Mouse (Mus musculus) embryonic fibroblast, embryonic 13.5 days (primary cell): ENCODE results near the gene Zfp787. TPM values are rescaled to one million over a fixed set of nuclear protein-coding genes. Genes with fewer than 3 reads are reported as not detected.
"Not testable (repeated sequence)": the region's sequence is repeated elsewhere in the genome, so short reads cannot be mapped to it uniquely, and the experiment has no call there.

Experiments used
- H3K27ac ChIP-seq: 2 replicates; pipeline ENCODE4 v1.5.1; 2012; ENCODE audit warnings: low read length, control low read depth, inconsistent platforms; ENCODE audit not compliant: insufficient read depth
- H3K4me1 ChIP-seq: 2 replicates; pipeline ENCODE4 v1.6.1; 2011; ENCODE audit warnings: low read length; ENCODE audit not compliant: control insufficient read depth, insufficient read depth
- H3K4me3 ChIP-seq: 2 replicates; pipeline ENCODE4 v1.5.1; 2011; ENCODE audit warnings: mild to moderate bottlenecking, control low read depth, low read length; ENCODE audit not compliant: insufficient read depth
- CTCF ChIP-seq: IDR thresholded peaks from 2 replicates; pipeline ENCODE4 v1.5.1; 2011; ENCODE audit warnings: mild to moderate bottlenecking, control low read depth, low read length, moderate library complexity, borderline replicate concordance; ENCODE audit not compliant: insufficient read depth
- POLR2A ChIP-seq: IDR thresholded peaks from 2 replicates; pipeline ENCODE4 v1.6.1; 2011; ENCODE audit warnings: low read depth, mild to moderate bottlenecking, control low read depth, low read length, moderate library complexity
- polyA plus RNA-seq: library from polyadenylated mRNA; stranded (reverse); fragments of >200 nt; gene quantifications from 2 replicates; pipeline ENCODE4 v1.2.4, GENCODE M21; 2011; ENCODE audit warnings: low read depth; ENCODE audit not compliant: missing spikeins, insufficient read length

Zfp787 gene
- polyA plus RNA-seq, 1 experiment, result 14.2 TPM

DNA sequence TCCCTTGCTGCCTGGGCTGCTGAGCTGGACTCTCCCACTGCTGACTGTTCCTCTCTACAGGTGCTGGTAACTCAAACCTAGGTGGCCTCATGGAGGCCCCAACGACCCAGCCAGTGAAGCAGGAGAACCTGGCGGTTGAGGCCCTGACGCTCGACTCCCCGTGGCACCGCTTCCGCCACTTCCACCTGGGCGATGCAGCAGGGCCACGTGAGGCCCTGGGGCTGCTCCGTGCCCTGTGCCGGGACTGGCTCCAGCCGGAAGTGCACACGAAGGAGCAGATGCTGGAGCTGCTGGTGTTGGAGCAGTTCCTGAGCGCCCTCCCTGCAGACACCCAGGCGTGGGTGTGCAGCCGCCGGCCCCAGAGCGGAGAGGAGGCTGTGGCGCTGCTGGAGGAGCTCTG, 28.0 kb upstream of the Zfp787 start:
- Histone ChIP-seq H3K4me3 (no peak overlapping the region), H3K4me1 (peaks cover 4% of the 10 kb centered on the region; the same call in 1 of the 2 replicates), H3K27ac (no peak overlapping the region)
- TF ChIP-seq CTCF (no peak), POLR2A (no peak)

DNA sequence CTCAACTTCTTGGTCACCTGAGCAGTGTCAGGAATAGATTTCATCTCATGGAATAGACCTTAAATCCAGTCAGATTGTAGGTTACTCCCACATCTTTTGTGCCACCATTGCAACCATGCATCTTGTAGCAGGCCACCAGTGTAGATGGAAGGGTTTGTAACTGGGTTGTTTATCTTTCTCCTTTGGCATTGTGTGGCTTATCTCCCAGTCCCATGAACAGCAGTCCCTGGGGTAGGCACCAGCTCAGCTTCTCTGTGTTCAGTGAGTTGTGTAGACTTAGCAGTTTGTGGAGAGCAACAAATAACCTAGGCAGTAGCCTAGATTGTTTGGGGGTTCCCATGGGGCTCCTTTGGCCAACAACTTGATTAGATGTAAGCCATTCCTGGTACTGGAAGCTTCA, 27.1 kb upstream of the Zfp787 start:
- no peak overlapping the region for H3K4me3 ChIP-seq

GRCm38 (mm10) chr7:6179013-6179412, 23.2 kb upstream of the Zfp787 start:
- H3K4me1 ChIP-seq, result no peaks in the 10 kb centered on the region
- no peak overlapping the region for H3K27ac ChIP-seq
- TF ChIP-seq CTCF (no peak), POLR2A (no peak)
- H3K4me3 ChIP-seq, result no peak overlapping the region

More for the DNA sequence above, 27.1 kb upstream of the Zfp787 start:
- Histone ChIP-seq H3K27ac (no peak overlapping the region), H3K4me1 (peaks cover 4% of the 10 kb centered on the region; the same call in 1 of the 2 replicates)
- TF ChIP-seq POLR2A, result no peak
- no peak for TF ChIP-seq CTCF

- H3K4me3 ChIP-seq, H3K27ac ChIP-seq, H3K4me1 ChIP-seq: not testable (repeated sequence)
Observed at GRCm38 (mm10) chr7:6174365-6174987, 18.7 kb upstream of the Zfp787 start.

DNA sequence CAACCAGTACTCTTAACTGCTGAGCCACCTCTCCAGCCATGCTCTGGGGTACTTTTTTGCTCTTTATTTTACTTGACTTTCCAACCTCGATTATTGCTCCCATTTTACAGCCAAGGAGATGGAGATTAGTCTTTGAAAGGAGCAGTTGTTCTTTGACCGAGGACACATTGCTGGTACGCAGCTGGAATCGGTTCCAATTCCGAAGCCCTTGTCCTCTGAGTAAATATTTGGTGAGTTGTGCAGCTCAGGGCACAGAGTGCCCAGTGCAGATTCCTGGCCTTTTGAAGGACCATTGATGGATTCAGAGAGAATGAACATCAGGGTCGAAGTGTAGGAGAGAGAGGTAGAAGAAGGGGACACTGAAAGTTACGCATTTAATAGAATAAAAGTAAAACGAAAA, 18.1 kb upstream of the Zfp787 start:
- Histone ChIP-seq H3K4me1 (no peaks in the 10 kb centered on the region), H3K27ac (no peak overlapping the region), H3K4me3 (no peak overlapping the region)
- TF ChIP-seq POLR2A (no peak), CTCF (no peak)

- TF ChIP-seq CTCF (no peak), POLR2A (0 out of 2 replicates have a peak, but pooled peaks have one; percentile 8)
- H3K4me1 ChIP-seq, result no peaks in the 10 kb centered on the region
- H3K4me3 ChIP-seq, result peak overlapping the region; percentile 95
- H3K27ac ChIP-seq, result 0 out of 2 replicates have a peak overlapping the region, but pooled peaks have one; percentile 19
Observed at GRCm38 (mm10) chr7:6172674-6173244, 17.0 kb upstream of the Zfp787 start.

GRCm38 (mm10) chr7:6172006-6172649, 16.3 kb upstream of the Zfp787 start, which contains the start of gene Zfp444:
Gene Zfp444, plus strand, starts transcription at chr7:6172226.
- H3K4me3 ChIP-seq, result peak within 1 kb of the TSS; percentile 95
- no peaks in the 10 kb centered on the region for H3K4me1 ChIP-seq
- H3K27ac ChIP-seq, result peak within 1 kb of the TSS; percentile 25
- TF ChIP-seq POLR2A, result peak; percentile 75
- no peak for TF ChIP-seq CTCF

DNA sequence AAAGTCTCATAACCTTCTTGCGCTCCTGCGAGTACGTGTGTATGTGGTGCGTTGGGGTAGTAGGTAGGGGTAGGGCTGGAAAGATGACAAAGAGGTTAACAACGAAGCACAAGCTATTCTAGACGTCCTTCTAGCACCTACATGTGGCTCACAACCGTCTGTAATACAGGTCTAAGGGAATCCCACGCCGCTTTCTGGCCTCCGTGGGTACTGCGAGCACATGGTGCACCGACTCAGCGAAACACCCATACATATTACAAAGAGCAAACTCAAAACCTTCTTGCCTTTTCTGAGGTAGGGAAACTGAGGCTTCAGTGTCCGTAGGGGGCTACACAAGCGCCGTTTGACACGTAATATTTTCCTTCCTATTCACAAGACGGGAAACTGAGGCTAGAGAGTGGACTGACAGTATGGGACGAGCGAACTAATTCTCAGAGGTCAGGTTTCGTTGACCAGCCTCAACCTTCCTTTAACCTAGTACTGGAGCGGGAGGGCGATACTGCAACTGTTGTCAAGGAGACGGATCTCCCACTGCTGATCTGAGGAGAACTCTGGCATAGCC, 15.7 kb upstream of the Zfp787 start:
- H3K4me1 ChIP-seq, result no peaks in the 10 kb centered on the region
- H3K4me3 ChIP-seq, result peak overlapping the region; percentile 48
- peak; percentile 62 for TF ChIP-seq POLR2A
- peak; percentile 22; the same call in 1 of the 2 replicates for TF ChIP-seq CTCF
- H3K27ac ChIP-seq, result peak overlapping the region; percentile 25; the same call in 1 of the 2 replicates

GRCm38 (mm10) chr7:6170871-6171270, 15.1 kb upstream of the Zfp787 start:
- no peaks in the 10 kb centered on the region for H3K4me1 ChIP-seq
- no peak for TF ChIP-seq CTCF
- TF ChIP-seq POLR2A, result no peak
- H3K27ac ChIP-seq, result peak overlapping the region; percentile 25; the same call in 1 of the 2 replicates
- peak overlapping the region; percentile 48; the same call in 1 of the 2 replicates for H3K4me3 ChIP-seq
